Mouse (Mus musculus) G1E (cell line): ENCODE measurements around the gene Cyp8b1.

Experiments used
- CTCF ChIP-seq: IDR thresholded peaks from 2 replicates; pipeline ENCODE4 v1.5.1; 2012; ENCODE audit warnings: low read depth, low read length, inconsistent platforms, mixed read lengths
- GATA1 ChIP-seq: IDR thresholded peaks from 2 replicates; pipeline ENCODE4 v1.6.1; 2012; ENCODE audit warnings: borderline replicate concordance, low read length, inconsistent platforms, mixed read lengths
- POLR2AphosphoS5 ChIP-seq: IDR thresholded peaks from 2 replicates; pipeline ENCODE4 v1.6.1; 2012; ENCODE audit warnings: low read depth, low read length, inconsistent platforms; ENCODE audit not compliant: insufficient replicate concordance

DNA sequence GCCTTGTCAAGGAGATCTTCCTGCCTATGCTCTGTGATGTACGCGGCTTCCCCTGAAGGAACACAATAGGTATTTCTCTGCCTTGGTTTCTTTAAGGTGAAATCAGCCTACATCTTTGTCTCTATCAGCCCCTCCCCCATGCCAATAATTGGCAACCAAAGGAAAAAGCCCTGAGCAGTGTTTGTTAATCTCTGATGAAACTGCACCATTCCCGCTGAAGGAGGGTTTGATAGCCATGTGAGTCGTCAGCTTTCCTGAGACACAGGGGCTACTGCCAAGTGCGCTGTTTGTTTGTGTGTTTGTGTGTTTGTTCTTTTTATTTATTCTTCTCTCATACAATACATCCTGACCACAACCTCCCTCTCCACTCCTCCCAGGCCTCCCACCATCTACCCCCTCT lies 7.8 kb upstream of the Cyp8b1 start:
- TF ChIP-seq CTCF (no peak), POLR2AphosphoS5 (no peak), GATA1 (no peak)
